Mouse (Mus musculus): ENCODE results near the gene Ispd.

The Ispd gene

GRCm38 (mm10) chr12:36471411-36471810 lies 90.2 kb downstream of the Ispd start:
- no peak for DNase-seq

- DNase-seq = no peak
Observed at GRCm38 (mm10) chr12:36474171-36474570, 92.9 kb downstream of the Ispd start.

- DNase-seq = no peak
Observed at GRCm38 (mm10) chr12:36475269-36475668, 94.0 kb downstream of the Ispd start.

GRCm38 (mm10) chr12:36476476-36476875 lies 95.2 kb downstream of the Ispd start:
- DNase-seq = no peak

GRCm38 (mm10) chr12:36477501-36477900 lies 96.3 kb downstream of the Ispd start:
- no peak for DNase-seq

GRCm38 (mm10) chr12:36477926-36478325 lies 96.7 kb downstream of the Ispd start:
- no peak for DNase-seq

GRCm38 (mm10) chr12:36481742-36482141 lies 100.5 kb downstream of the Ispd start:
- no peak for DNase-seq

GRCm38 (mm10) chr12:36483346-36483745 lies 102.1 kb downstream of the Ispd start:
- no peak for DNase-seq

GRCm38 (mm10) chr12:36497565-36497964 lies 116.3 kb downstream of the Ispd start:
- DNase-seq = no peak

- no peak for DNase-seq
Observed at GRCm38 (mm10) chr12:36507111-36507903, 126.1 kb downstream of the Ispd start.

GRCm38 (mm10) chr12:36509954-36510642 lies 128.8 kb downstream of the Ispd start:
- DNase-seq = no peak

GRCm38 (mm10) chr12:36521774-36522173 lies 140.5 kb downstream of the Ispd start:
- DNase-seq = no peak

- no peak for DNase-seq
Observed at GRCm38 (mm10) chr12:36523515-36523914, 142.3 kb downstream of the Ispd start.

GRCm38 (mm10) chr12:36530920-36531319 lies 149.7 kb downstream of the Ispd start:
- DNase-seq = no peak

- no peak for DNase-seq
Observed at GRCm38 (mm10) chr12:36531421-36532072, 150.3 kb downstream of the Ispd start.

GRCm38 (mm10) chr12:36532525-36532924 lies 151.3 kb downstream of the Ispd start:
- DNase-seq = no peak

- DNase-seq = no peak
Observed at GRCm38 (mm10) chr12:36533160-36533900, 152.1 kb downstream of the Ispd start.

GRCm38 (mm10) chr12:36534589-36534988 lies 153.3 kb downstream of the Ispd start:
- DNase-seq = no peak

- DNase-seq = no peak
Observed at GRCm38 (mm10) chr12:36545318-36545717, 164.1 kb downstream of the Ispd start.

GRCm38 (mm10) chr12:36549474-36549873 lies 168.2 kb downstream of the Ispd start:
- no peak for DNase-seq

- no peak for DNase-seq
Observed at GRCm38 (mm10) chr12:36554697-36555096, 173.4 kb downstream of the Ispd start.

GRCm38 (mm10) chr12:36564146-36564545 lies 182.9 kb downstream of the Ispd start:
- DNase-seq = no peak

- no peak for DNase-seq
Observed at GRCm38 (mm10) chr12:36566974-36567373, 185.7 kb downstream of the Ispd start.

Measured in cerebellum, adult 11-12 months (tissue).